Mouse (Mus musculus): ENCODE measurements around the gene Rpa1.

DNA sequence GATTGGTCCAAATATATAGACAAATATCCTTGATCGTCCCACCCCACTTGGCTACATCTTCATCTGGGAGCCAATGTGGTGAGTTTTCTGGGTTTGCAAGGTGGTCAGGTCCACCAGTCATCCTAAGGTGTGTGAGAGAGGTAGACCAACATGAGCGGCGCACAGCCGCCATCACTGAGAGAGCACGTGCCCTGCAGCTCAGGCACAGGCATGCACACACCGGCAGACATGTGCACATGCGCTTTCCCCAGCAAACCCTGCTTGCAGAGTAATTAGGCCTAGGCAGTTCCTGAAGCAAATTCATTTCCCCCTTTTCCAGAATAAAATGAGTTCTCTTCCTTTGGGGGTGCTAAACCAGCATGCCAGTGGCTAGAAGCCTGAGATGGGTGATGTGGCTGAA is 55.8 kb downstream of the Rpa1 start:
- no peak for TF ChIP-seq CTCF (IDR thresholded peaks at IDR 0.05; ENCODE audit: control insufficient read depth, insufficient read depth, insufficient replicate concordance, low read depth, low read length)
- TF ChIP-seq POLR2A (IDR thresholded peaks at IDR 0.05; ENCODE audit: control insufficient read depth, low read depth, low read length) = no peak
